Mouse (Mus musculus) heart, adult 2 months (tissue): ENCODE results near the gene Bmp6.

ENCODE experiments used
- CTCF ChIP-seq: fragments of 200-600 bp; IDR thresholded peaks from 2 replicates; pipeline ENCODE4 v1.8.1; 2022; ENCODE audit warnings: antibody characterized with exemption, mild to moderate bottlenecking, moderate library complexity
- EP300 ChIP-seq: fragments of 200-500 bp; IDR thresholded peaks from 2 replicates; pipeline ENCODE4 v1.6.1; 2011; ENCODE audit warnings: low read depth, low read length, control low read depth; ENCODE audit not compliant: insufficient read depth
- POLR2A ChIP-seq: fragments of 200-500 bp; IDR thresholded peaks from 2 replicates; pipeline ENCODE4 v1.6.1; 2011; ENCODE audit warnings: mild to moderate bottlenecking, low read depth, low read length, control low read depth; ENCODE audit not compliant: insufficient read depth

GRCm38 (mm10) chr13:38440240-38440639 is 95.3 kb downstream of the Bmp6 start:
- TF ChIP-seq CTCF (no peak), EP300 (no peak), POLR2A (no peak)
